Mouse (Mus musculus) liver, embryonic 11.5 days (tissue): ENCODE measurements around the gene Slc35e2. TPM values are rescaled to one million over a fixed set of nuclear protein-coding genes. Genes with fewer than 3 reads are reported as not detected.

Source experiments
- ATAC-seq: fragments of 200-750 bp; cut with Nextera tagmentation; replicated peaks from 2 replicates; pipeline ENCODE4 v1.8.0; 2017; ENCODE audit warnings: moderate number of reproducible peaks, mild to moderate bottlenecking, moderate TSS enrichment, moderate library complexity; ENCODE audit not compliant: low FRiP score
- DNase-seq: peaks from one replicate; pipeline ENCODE4 v3.0.0-alpha.2; 2017; ENCODE audit warnings: low spot score
- H3K27ac ChIP-seq: fragments of 300-500 bp; sonication (generic); 2 replicates; pipeline ENCODE4 v1.5.1; 2014; ENCODE audit warnings: mild to moderate bottlenecking, low read depth, low read length, control low read depth
- H3K27me3 ChIP-seq: fragments of 300-500 bp; sonication (generic); replicated peaks from 2 replicates; pipeline ENCODE4 v1.6.1; 2014; ENCODE audit warnings: low read length, mixed read lengths; ENCODE audit not compliant: control insufficient read depth, insufficient read depth
- H3K36me3 ChIP-seq: fragments of 300-500 bp; sonication (generic); 2 replicates; pipeline ENCODE4 v1.6.1; 2014; ENCODE audit warnings: mild to moderate bottlenecking, low read length, moderate library complexity, mixed read lengths; ENCODE audit not compliant: control insufficient read depth, insufficient read depth
- H3K4me1 ChIP-seq: fragments of 300-500 bp; sonication (generic); replicated peaks from 2 replicates; pipeline ENCODE4 v1.6.1; 2014; ENCODE audit warnings: low read length, mixed read lengths; ENCODE audit not compliant: control insufficient read depth, insufficient read depth
- H3K4me2 ChIP-seq: fragments of 300-500 bp; sonication (generic); 2 replicates; pipeline ENCODE4 v1.6.1; 2014; ENCODE audit warnings: mild to moderate bottlenecking, control low read depth, moderate library complexity
- H3K4me3 ChIP-seq: fragments of 300-500 bp; sonication (generic); 2 replicates; pipeline ENCODE4 v1.5.1; 2014; ENCODE audit warnings: low read depth, low read length, control low read depth
- H3K9ac ChIP-seq: fragments of 300-500 bp; sonication (generic); 2 replicates; pipeline ENCODE4 v1.6.1; 2014; ENCODE audit warnings: low read depth, low read length, control low read depth
- H3K9me3 ChIP-seq: fragments of 300-500 bp; sonication (generic); 2 replicates; pipeline ENCODE4 v1.6.1; 2016; ENCODE audit warnings: low read length, inconsistent platforms, mixed read lengths; ENCODE audit not compliant: control insufficient read depth
- WGBS: fragments of 180-500 bp; shearing (Covaris S2); extraction: QIAGEN DNeasy Blood & Tissue Kit; methylation state at CpG from one replicate; pipeline ENCODE4 v1.1.7; 2014; 5-methylcytosine and 5-hydroxymethylcytosine counted together
- polyA plus RNA-seq: library from polyadenylated mRNA; unstranded; fragments of >200 nt; fragmentation: Nextera tagmentation; extraction: Ambion mirVana; gene quantifications from 2 replicates; pipeline ENCODE4 v1.2.1, GENCODE M21; 2014

Gene Slc35e2
- polyA plus RNA-seq, 1 experiment from 2014 or later = 14.5 TPM

GRCm38 (mm10) chr4:155652283-155653085 lies 51.3 kb downstream of the Slc35e2 start:
- DNase-seq = no peak
- Histone ChIP-seq H3K27ac (no peak overlapping the region), H3K9me3 (no peaks in the 10 kb centered on the region), H3K9ac (0 out of 2 replicates have a peak overlapping the region, but pooled peaks have one; percentile 42), H3K36me3 (peaks cover 31% of the 10 kb centered on the region), H3K4me2 (peak overlapping the region; percentile 80), H3K27me3 (peaks cover 47% of the 10 kb centered on the region), H3K4me3 (peak overlapping the region; percentile 48), H3K4me1 (peaks cover 29% of the 10 kb centered on the region)
- WGBS = 21% methylated on average over 36 of the region's 36 CpGs
- no peak for ATAC-seq

GRCm38 (mm10) chr4:155653086-155653450 lies 51.9 kb downstream of the Slc35e2 start, which contains the start of gene Mmp23:
Gene Mmp23, minus strand, starts transcription at chr4:155653384.
- H3K4me1 ChIP-seq = peaks cover 29% of the 10 kb centered on the region
- peaks cover 28% of the 10 kb centered on the region for H3K36me3 ChIP-seq
- DNase-seq (no peak), ATAC-seq (peak; percentile 25)
- H3K27ac ChIP-seq = no peak within 1 kb of the TSS
- H3K4me3 ChIP-seq = peak within 1 kb of the TSS; percentile 48
- WGBS = 2% methylated on average over 33 of the region's 33 CpGs
- H3K4me2 ChIP-seq = peak within 1 kb of the TSS; percentile 80
- H3K9ac ChIP-seq = peak within 1 kb of the TSS; percentile 42; the same call in 1 of the 2 replicates
- H3K9me3 ChIP-seq = no peaks in the 10 kb centered on the region
- peaks cover 47% of the 10 kb centered on the region for H3K27me3 ChIP-seq

GRCm38 (mm10) chr4:155653451-155654182 lies 52.4 kb downstream of the Slc35e2 start:
- Histone ChIP-seq H3K9ac (no peak overlapping the region; the same call in 1 of the 2 replicates), H3K27me3 (peaks cover 47% of the 10 kb centered on the region), H3K4me1 (peaks cover 29% of the 10 kb centered on the region), H3K4me3 (peak overlapping the region; percentile 48), H3K36me3 (peaks cover 22% of the 10 kb centered on the region), H3K9me3 (no peaks in the 10 kb centered on the region), H3K4me2 (peak overlapping the region; percentile 80), H3K27ac (no peak overlapping the region)
- DNase-seq = peak; percentile 63
- WGBS = 4% methylated on average over 31 of the region's 31 CpGs
- ATAC-seq = no peak

GRCm38 (mm10) chr4:155654183-155654455 lies 52.9 kb downstream of the Slc35e2 start:
- Histone ChIP-seq H3K9ac (no peak overlapping the region; the same call in 1 of the 2 replicates), H3K4me3 (peak overlapping the region; percentile 48), H3K27me3 (peaks cover 47% of the 10 kb centered on the region), H3K9me3 (no peaks in the 10 kb centered on the region), H3K36me3 (peaks cover 17% of the 10 kb centered on the region), H3K27ac (no peak overlapping the region), H3K4me1 (peaks cover 29% of the 10 kb centered on the region), H3K4me2 (peak overlapping the region; percentile 80)
- WGBS = 6% methylated on average over 6 of the region's 6 CpGs
- ATAC-seq (no peak), DNase-seq (no peak)

- peaks cover 47% of the 10 kb centered on the region for H3K27me3 ChIP-seq
- no peak overlapping the region for H3K27ac ChIP-seq
Observed at GRCm38 (mm10) chr4:155654456-155655298, 53.5 kb downstream of the Slc35e2 start.

GRCm38 (mm10) chr4:155656214-155656751 lies 55.1 kb downstream of the Slc35e2 start:
- DNase-seq = no peak
- WGBS = 89% methylated on average over 13 of the region's 13 CpGs
- peaks cover 46% of the 10 kb centered on the region for H3K27me3 ChIP-seq

More at GRCm38 (mm10) chr4:155654456-155655298, 53.5 kb downstream of the Slc35e2 start:
- peak overlapping the region; percentile 48 for H3K4me3 ChIP-seq
- 3% methylated on average over 52 of the region's 52 CpGs for WGBS
- H3K36me3 ChIP-seq = peaks cover 12% of the 10 kb centered on the region
- H3K9me3 ChIP-seq = no peaks in the 10 kb centered on the region
- peak; percentile 79 for DNase-seq
- H3K4me2 ChIP-seq = peak overlapping the region; percentile 80
- ATAC-seq = peak; percentile 44; the same call in 1 of the 2 replicates
- peak overlapping the region; percentile 28; the same call in 1 of the 2 replicates for H3K9ac ChIP-seq
- H3K4me1 ChIP-seq = peaks cover 29% of the 10 kb centered on the region

GRCm38 (mm10) chr4:155658961-155659360 lies 57.7 kb downstream of the Slc35e2 start:
- Histone ChIP-seq H3K9me3 (no peaks in the 10 kb centered on the region), H3K27ac (no peak overlapping the region), H3K9ac (no peak overlapping the region), H3K27me3 (peaks cover 19% of the 10 kb centered on the region), H3K4me2 (no peak overlapping the region), H3K4me1 (peaks cover 10% of the 10 kb centered on the region), H3K36me3 (no peaks in the 10 kb centered on the region; the same call in 1 of the 2 replicates), H3K4me3 (no peak overlapping the region)
- no peak for DNase-seq
- WGBS = 84% methylated on average over 10 of the region's 10 CpGs
- no peak for ATAC-seq

More at GRCm38 (mm10) chr4:155656214-155656751, 55.1 kb downstream of the Slc35e2 start:
- Histone ChIP-seq H3K4me3 (no peak overlapping the region), H3K9ac (no peak overlapping the region), H3K9me3 (no peaks in the 10 kb centered on the region), H3K36me3 (no peaks in the 10 kb centered on the region; the same call in 1 of the 2 replicates), H3K27ac (no peak overlapping the region), H3K4me1 (peaks cover 28% of the 10 kb centered on the region), H3K4me2 (no peak overlapping the region)
- ATAC-seq = no peak

GRCm38 (mm10) chr4:155660641-155661040 lies 59.4 kb downstream of the Slc35e2 start:
- DNase-seq = no peak
- no peak overlapping the region for H3K4me3 ChIP-seq
- ATAC-seq = no peak
- H3K27me3 ChIP-seq = peaks cover 5% of the 10 kb centered on the region; the same call in 1 of the 2 replicates
- H3K4me2 ChIP-seq = no peak overlapping the region
- no peak overlapping the region for H3K27ac ChIP-seq
- H3K9ac ChIP-seq = no peak overlapping the region
- H3K9me3 ChIP-seq = no peaks in the 10 kb centered on the region
- 82% methylated on average over 12 of the region's 12 CpGs for WGBS
- no peaks in the 10 kb centered on the region for H3K4me1 ChIP-seq
- no peaks in the 10 kb centered on the region; the same call in 1 of the 2 replicates for H3K36me3 ChIP-seq
